Mouse (Mus musculus): ENCODE results near the gene Rcan2. TPM values are rescaled to one million over a fixed set of nuclear protein-coding genes. Genes with fewer than 3 reads are reported as not detected.

The Rcan2 gene
- total and polyA plus RNA-seq, 3 experiments: 195 to 439 (median 382) TPM

DNA sequence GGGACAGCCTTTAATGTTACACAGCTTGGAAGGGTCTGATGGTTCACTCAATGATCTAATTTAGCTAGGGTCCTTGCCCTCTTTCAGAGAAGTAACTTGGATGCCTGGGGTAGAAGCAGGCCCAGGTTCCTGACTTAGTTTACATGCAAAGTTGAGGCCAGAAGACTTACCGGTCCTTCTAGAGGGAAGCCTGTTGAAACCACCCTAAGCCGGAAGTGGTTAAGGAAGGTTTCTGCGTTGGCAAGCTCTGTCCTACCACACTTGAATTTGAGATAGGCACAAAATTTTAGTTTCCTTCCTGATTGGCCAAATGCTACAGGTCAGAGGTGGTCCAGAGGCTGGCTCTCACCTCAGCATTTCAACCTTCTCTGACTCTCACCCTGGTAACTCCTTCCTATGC lies 287.1 kb downstream of the Rcan2 start:
- intact Hi-C loops (cut with DNase I): no loop called here
- WGBS: 86% methylated on average over 3 of the region's 3 CpGs
- H3K4me3 ChIP-seq: no peak overlapping the region
- DNase-seq: no peak
- no peaks in the 10 kb centered on the region for H3K79me2 ChIP-seq (replicated peaks; ENCODE audit: control insufficient read depth, insufficient read depth, low read length)
- H3K9ac ChIP-seq (ENCODE audit: low read depth, low read length): no peak overlapping the region
- TF ChIP-seq EP300 (IDR thresholded peaks at IDR 0.05; ENCODE audit: insufficient read depth, low read depth, low read length) (no peak), POLR2A (IDR thresholded peaks at IDR 0.05; ENCODE audit: insufficient read depth, low read depth, low read length) (no peak), CTCF (IDR thresholded peaks at IDR 0.05) (no peak)
- no peaks in the 10 kb centered on the region for H3K27me3 ChIP-seq (ENCODE audit: control insufficient read depth, insufficient read depth, low read length)
- no peak overlapping the region for H3K27ac ChIP-seq
- H3K4me1 ChIP-seq (ENCODE audit: control insufficient read depth, insufficient read depth, low read length): no peaks in the 10 kb centered on the region
- H3K36me3 ChIP-seq (ENCODE audit: control insufficient read depth, insufficient read depth, low read length): no peaks in the 10 kb centered on the region

Other genes starting within 250 kb of the Rcan2 start
- gene Pla2g7, start 233.3 kb upstream of the Rcan2 start, total RNA-seq (2021): 1 to 10 TPM; 5.8 to 6.2 TPM
- gene Pla2g7, start 233.3 kb upstream of the Rcan2 start, polyA plus RNA-seq (2012; rRNA removed): 3.5 and 5.3 TPM in 2 replicates
- gene Tdrd6, start 171.1 kb upstream of the Rcan2 start, total RNA-seq (2021): not detected
- 0.02 and 0.03 TPM in 2 replicates for gene Tdrd6, start 171.1 kb upstream of the Rcan2 start, polyA plus RNA-seq (2012; rRNA removed)
- 1 to 10 TPM; 2.2 to 2.3 TPM for gene Slc25a27, start 134.1 kb upstream of the Rcan2 start, total RNA-seq (2021)
- 3.2 and 4.9 TPM in 2 replicates for gene Slc25a27, start 134.1 kb upstream of the Rcan2 start, polyA plus RNA-seq (2012; rRNA removed)
- gene Cyp39a1, start 133.9 kb upstream of the Rcan2 start, total RNA-seq (2021): 1 to 10 TPM; 3.5 to 4.9 TPM
- gene Cyp39a1, start 133.9 kb upstream of the Rcan2 start, polyA plus RNA-seq (2012; rRNA removed): 2.1 and 5.0 TPM in 2 replicates

Data from heart, adult 2 months (tissue).